Mouse (Mus musculus) monocyte, adult 5-6 weeks (primary cell): ENCODE data around the gene 2010111I01Rik. TPM values are rescaled to one million over a fixed set of nuclear protein-coding genes. Genes with fewer than 3 reads are reported as not detected.

Source experiments
- ATAC-seq: fragments of 153-309, 156-312 bp; replicated peaks from 2 replicates; pipeline ENCODE4 v1.8.0; 2017; ENCODE audit warnings: mild to moderate bottlenecking; ENCODE audit not compliant: low TSS enrichment, insufficient number of reproducible peaks, severe bottlenecking, poor library complexity, low FRiP score
- total RNA-seq: library from RNA; stranded (forward); fragments of 200-1000, 200-491, 200-594 nt; gene quantifications from 3 replicates; pipeline ENCODE4 v1.2.3, GENCODE M21; 2017

Gene 2010111I01Rik
- total RNA-seq, 1 experiment from 2014 or later: 31.3 TPM

DNA sequence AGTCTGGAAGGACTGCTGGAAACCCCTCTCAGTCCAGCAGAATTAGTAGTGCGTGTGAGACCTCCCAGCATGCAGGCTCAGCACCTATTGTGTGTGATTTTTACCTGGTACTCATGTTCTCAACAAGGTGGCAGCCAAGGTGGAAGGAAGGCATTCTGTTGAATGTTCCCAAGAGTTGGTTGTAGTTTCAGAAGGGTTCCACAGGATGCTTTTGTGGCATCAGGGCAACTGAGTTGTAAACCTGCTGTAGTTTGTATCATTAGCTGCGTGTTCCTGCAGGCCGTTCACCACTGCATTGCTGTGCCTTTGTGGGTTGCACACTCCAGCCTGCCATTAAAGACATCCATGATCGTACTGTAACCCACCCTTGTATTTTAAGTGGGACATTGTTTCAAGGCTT is 294.0 kb downstream of the 2010111I01Rik start:
- no peak for ATAC-seq

DNA sequence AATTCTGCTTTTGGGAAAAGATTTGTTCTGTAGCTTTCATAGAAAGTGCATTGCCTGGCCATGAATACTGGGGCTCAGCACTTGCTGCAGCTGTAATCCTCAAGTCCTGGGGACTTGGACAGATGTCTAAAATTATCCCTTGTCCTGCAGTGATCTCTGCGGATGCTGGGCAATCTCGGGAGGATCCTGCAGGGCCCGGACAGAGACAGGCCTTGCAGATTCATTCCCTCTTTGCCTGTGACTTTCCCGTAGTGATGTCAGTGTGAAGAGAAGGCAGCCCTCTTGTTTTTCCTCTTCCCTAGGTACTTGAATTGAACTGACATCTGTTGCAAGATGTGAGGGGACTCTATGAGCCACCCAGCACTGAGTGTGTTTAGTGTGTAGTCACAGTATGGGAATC is 295.4 kb downstream of the 2010111I01Rik start:
- ATAC-seq: no peak

DNA sequence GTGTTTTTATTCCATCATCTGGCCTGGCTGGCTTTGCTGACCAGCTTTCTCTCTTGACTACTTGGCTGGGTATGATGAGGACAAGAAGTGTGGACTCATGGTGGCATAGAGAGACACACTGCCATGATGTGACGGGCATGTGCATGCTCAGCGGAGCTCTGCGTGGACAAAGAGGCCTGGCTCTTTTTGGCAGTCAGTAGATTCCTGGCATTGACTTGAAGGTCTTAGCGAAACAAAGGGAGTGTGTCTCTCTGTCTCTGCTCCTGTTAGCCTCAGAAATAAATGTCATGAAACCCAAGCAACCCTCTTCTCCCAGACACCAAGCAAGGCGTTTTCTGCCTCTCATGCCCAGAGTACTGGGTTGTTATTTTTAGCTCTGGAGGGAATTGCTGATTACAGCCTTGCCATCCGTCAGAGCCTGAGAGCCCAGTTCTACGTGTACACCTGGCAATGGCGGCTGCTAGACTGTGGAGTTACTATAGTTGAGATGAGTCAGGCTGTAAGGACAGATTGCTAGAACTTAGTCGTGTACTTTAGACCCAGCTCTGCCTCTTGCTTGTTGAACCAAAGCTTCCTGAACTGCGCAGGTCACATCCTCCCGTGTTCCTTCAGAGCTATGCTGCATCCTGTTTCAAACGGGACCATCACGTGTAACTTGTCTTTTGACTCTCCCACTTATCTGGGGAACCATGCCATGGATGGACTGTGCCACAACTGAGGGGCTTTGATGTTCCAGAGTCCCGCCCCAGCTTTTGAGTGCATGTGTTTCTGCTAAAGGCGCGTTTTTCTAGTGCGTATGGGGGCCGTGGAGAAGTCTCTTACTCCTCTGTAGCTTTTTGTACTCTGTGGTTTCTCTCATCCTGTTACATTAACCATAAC is 296.3 kb downstream of the 2010111I01Rik start:
- no peak for ATAC-seq

DNA sequence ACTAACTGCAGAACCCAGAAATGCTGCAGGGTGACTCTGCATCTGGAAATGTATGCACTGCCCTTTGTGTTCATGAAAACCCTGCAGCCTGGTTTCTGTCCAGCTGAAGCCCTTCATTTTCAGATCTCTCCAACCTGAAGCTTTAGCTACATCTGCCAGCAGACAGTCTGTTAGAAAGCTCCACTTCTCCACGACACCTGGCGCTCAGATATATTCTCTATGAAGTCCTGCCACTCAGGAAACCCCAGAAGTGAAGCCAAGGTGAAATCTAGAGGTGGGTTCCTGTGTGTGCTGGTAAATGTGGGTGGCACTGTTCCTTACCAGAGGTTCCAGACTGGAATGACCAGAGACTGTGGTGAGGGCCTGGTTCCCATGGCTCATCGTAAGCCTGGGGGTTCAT is 297.0 kb downstream of the 2010111I01Rik start:
- ATAC-seq: no peak

DNA sequence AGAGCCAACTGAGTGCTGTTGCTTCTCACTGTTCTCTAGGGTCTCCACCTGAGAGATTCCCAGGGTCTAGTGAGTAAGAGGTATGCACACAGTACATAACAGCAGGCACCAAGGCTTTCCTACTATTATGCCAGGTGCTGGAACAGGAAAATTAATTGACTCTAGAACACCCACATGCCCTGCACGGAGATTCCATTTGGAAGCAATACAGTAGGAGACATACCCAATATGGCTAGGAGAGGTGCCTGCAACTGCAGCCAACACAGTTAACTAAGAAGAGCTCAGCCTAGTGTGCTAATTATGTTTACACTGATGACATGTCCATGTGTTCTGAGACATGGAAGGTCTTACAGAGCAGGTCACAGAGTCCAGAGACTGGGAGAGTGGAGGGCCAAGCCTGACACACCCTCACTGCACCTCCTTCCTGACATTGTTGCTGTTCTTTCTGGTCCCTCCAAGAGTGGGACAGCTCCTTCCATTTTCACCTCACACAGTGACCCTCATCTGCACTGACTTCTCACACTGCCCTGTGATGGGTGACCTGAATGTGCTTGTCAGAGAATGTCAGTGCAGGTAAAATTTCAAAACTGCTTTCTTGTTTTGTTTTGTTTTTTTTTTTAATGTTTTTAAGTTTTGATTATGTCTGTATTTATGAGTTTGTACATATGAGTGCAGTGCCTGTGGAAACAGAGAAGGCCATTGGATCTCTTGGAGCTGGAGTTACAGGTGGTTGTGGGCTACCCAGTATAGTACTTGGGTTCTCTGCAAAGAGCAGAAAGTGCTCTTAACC is 297.7 kb downstream of the 2010111I01Rik start:
- ATAC-seq: no peak

DNA sequence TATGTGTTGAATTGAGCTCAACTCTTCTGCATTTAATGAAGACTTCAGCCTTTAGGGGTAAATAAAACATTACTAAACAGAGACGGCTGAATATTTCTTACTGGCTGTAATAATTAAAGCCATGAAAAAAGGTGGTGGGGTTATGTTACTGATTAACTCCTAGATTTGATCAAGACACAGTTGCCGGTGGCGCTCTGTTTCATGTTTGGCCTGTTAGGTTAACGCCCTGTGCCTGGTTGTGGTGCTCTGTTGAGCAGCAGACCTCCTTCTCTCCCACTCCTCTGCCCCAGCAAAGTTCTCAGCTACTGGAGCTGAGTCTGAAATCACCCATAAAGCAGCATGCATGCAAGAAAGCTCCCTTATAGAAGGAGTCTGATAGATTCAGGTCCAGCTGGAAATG is 303.7 kb downstream of the 2010111I01Rik start:
- no peak for ATAC-seq

DNA sequence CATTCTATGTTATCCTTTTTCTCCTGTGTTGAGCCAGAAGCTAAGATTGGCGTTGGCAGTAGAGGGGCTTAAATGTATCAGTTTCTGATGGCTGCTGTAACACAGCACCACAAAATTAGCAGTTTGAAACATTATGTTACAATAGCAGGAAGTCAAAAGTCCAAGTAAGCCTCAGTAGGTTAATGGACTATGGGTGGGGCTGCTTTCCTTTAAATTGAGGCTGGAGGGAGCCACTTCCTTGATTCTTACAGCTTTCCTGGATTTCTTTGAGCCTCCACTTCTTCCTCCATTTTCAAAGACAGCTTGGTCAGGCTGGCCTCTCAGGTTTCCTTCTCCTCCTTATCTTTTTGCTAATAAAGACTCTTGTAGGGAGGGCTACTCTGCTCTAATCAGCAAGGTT is 304.1 kb downstream of the 2010111I01Rik start:
- ATAC-seq: no peak

DNA sequence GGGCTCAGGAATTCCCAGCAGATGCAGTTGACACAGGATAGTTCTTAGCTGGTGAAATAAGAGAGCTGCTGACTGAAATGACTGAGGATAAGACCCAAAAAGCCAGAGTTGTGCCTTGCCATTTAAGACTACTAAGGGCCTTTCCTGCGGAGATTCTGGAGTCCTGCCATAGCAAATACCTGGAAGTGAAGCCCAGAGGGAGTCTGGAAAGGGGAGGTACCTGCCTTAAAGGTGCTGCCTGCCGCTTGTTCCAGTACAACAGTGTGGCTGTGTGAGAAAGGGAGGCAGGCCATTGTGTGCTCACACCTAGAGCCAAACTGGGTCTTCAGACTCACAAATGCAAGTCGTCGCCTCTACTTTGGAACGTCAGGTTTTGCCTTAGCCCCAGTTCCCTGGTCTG is 305.5 kb downstream of the 2010111I01Rik start:
- no peak for ATAC-seq

DNA sequence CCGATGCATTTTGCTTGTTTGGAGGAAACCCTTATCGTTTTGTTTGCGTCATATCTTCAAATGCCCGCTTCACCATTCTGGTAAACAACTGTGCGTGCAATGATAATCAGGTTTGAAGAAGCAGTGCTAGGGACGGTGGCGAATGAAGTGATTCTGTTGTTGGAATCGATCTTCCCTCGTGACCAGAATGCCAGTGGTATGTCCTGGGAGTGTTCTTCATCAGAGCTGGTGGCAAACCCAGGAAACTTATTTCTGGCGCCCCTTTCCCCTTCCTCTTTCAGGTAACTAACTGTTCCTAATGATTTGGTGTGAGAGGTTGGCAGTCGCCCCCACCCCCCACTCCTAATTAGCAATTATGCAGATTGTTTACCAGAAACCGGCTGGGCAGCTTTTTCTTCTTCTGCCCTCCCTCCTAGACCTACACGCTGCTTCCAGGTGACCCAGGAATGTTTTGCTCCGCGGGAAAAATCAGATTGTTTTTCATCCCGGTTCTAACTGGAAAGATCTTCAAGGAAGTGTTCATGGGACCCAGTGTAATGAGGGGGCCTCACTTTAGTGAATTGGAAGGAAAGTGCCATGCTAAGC is 307.4 kb downstream of the 2010111I01Rik start:
- no peak for ATAC-seq

DNA sequence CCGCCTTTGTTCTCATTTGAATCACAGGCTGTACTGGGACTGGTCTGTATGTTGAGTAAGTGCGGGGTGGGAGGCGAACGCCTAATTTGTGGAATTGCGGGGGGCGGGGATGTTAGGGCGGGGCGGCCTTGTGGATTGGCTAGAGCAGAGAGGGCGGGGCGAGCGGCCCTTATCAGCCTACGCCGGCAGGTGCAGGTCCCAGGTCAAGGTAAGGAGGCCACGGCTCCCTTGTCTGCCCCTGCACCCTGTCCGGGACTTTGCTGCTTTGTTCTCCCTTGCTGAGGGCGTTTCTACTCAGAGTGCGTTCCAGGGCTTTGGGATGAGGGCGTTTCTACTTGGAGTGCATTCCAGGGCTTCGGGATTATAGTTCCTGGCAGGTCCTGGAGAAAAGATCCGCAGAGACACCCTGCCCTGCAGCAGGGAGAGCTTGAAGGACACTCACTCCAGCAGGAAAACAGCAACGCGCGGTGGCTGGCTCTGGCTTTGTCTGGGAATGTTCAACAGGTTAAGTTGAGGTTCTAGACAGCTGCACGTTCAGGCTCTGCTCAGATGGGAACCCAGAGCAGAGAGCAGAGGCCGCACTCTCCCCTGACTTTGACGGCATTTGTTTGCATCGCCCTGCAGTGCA is 308.0 kb downstream of the 2010111I01Rik start:
- ATAC-seq: no peak

DNA sequence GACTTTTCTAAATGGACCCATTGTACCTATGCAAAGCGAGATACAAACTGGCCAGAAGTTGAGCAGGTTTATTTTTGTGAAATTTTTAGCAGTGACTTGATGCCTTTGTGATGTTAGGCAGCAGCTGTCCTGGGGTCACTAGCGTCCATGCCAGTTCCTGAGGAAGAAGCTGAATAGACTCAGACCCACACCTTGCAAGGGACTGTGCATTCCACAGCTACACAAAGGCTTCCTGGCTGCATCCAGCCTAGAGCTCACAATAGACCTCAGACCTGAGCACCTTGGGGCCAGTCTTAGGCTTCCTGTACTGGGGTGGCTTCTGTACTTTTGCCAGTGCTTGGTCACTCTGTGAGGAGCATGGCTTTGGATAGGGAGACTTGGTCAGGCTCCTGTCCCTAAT is 309.2 kb downstream of the 2010111I01Rik start:
- ATAC-seq: no peak

DNA sequence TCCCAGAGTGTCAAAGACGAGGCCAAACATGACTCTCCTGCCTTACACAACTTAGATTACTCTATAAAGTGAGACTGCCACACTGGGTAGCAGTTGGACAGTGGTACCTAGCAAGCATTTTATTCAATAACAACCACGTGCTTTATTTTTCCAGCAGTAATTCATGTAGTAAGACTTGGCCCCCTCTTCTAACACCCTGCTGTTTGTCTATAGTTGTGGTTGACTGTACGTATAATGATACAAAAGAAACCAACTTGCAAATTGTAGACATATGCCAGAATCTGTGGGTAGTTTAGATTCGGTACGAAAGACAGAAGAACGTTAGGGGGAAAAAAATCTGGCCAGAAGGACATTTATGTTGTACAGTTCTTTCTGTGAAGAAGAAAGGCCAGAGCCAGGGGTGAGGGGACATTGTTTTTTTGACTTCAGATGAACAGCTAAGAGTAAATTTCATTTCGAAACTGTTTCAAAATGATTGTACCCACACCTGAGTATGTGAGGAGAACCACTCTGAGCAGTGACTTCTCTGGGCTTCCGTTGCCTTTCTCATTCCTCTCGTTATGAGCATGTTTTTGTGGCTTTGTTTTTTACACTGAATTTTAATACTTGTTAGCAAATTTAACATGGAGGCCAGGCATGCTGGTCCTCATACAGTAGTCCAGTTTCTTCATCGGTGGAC is 309.9 kb downstream of the 2010111I01Rik start:
- ATAC-seq: no peak

DNA sequence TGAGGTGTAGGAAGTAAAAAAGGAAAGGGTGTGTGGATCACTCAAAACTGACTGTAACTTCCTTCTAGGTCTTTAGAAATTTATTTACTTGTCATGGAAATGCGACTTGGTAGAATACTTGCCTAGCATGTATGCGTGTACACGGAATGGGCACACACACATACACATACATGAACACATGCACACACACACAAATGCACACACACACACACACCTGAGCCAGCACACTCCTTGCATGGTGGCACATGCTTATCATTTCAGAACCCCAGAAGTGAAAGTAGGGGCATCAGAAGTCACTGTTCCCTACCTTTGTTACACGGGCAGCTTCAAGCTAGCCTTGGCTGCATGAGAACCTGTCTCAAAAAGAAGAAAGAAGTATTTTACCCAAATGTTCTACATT is 311.7 kb downstream of the 2010111I01Rik start:
- ATAC-seq: no peak

DNA sequence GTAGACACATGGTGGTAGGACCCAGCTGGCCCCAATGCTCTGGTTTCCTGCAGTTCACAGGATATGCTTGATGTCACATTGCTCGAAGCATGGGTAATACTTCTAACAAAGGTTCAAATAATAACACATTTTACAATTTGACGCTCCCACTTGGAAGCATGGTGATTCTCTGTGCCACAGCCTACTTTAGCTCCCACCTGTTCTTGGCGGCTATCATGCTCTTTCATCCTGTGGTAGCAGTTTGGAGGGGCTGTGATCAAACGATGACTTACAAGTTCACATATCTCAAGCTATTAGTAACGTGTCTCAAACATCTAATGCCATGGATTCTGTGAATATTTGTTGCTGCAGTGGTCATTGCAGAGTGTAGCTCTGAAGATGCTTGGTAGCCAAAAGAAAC is 312.6 kb downstream of the 2010111I01Rik start:
- ATAC-seq: no peak

DNA sequence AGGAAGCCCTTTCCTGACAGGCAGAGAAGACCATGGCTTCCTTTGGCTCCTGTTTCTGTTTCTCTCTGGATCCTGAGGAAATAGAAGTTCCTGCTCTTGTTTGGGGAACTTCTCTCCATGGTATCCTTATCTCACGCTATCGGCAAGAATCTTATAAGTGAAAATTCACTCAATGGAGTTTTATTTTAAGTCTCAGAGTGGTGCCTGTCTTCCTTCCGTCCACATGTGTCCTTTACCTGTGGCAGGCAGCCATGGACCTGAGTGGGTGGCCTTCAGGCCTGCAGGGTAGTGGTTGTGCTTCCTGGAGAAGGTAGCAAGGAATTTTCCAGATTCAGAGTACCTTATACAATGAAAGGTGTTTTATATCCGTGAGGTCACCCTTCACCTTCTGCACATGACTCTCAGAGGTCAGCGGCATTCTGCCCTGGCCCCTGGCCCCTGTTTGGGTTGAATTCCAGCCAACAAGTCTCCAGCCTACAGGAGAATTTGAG is 313.5 kb downstream of the 2010111I01Rik start:
- ATAC-seq: no peak

DNA sequence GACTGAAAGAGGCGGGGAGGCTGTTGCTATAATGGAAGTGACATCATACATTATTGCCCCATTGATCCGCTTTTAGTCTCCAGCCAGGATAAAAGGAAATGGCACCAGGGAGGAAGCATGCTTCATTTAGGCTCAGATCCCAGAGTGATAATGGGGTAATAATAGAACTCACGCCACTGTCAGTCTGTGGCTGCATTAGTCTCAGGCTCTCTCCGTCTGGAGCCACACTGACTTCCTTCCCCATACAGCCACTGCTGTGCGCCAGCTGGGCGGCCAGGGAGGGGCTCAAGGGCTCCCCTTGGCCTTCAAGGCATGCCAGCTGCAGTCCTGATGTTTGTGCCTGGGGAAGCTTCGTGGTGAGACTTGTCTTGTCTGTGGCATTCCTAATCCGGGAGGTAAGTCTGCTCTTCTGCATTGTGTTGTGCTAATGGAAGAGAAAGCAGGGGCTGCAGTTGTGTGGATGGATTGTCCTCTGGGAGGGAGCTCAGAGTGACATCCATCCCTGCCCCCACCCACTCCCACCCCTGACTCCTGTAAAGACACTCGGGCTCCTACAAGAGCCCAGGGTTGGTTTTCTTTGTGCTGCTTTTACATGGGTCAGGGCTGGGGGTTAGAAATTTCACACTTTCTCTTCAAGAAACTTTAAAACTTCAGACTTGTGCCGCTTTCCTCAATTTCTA is 314.2 kb downstream of the 2010111I01Rik start:
- peak; percentile 65; the same call in 1 of the 2 replicates for ATAC-seq

DNA sequence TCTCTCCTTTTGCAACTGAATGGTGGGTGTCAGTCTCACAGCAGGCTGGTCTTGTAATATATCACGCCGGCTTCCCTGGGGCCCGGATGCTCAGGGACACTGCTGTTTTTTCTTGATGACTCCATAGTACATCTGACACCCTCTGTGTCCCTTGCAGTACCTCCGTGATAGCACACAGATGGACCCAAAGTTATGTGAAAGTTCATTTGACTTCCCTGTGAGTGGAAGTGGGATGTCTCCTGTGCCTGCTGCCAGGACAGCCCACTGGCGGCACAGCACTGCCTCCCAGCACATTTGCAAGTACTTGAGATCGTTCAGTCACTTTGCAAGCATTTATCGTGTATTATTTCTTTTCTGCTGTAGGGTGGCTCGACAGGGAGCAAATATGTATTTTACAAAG is 315.1 kb downstream of the 2010111I01Rik start:
- no peak for ATAC-seq

DNA sequence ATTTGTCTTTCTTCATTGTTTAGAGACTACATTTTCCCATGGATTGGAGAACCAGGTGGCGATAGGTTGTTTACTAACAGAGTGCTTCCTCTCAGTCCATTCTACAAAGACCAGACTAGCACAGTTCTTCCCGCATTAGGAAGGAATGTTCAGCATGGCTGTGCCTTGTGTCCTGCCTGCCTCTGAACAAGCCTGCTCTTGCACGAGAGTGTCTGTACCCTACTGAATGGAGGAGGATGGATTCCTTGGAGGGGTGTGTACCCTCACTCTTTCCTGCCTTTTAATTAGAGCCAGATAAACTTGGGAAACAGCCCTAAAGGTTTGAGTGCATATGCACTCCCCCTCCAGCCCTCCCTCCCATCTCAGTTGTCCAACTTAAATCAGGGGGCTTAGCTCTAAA is 315.7 kb downstream of the 2010111I01Rik start:
- no peak for ATAC-seq
